Mouse (Mus musculus) stomach, embryonic 16.5 days (tissue): Measurements from ENCODE around the gene Irf2bp1. TPM values are rescaled to one million over a fixed set of nuclear protein-coding genes. Genes with fewer than 3 reads are reported as not detected.

ENCODE experiments used
- ATAC-seq: fragments of 200-750 bp; cut with Nextera tagmentation; 2 replicates; pipeline ENCODE4 v1.8.0; 2017; ENCODE audit warnings: moderate number of reproducible peaks, moderate TSS enrichment; ENCODE audit not compliant: insufficient read depth, low FRiP score
- H3K27ac ChIP-seq: fragments of 300-500 bp; sonication (generic); 2 replicates; pipeline ENCODE4 v1.5.1; 2014; ENCODE audit warnings: low read length
- H3K27me3 ChIP-seq: fragments of 300-500 bp; sonication (generic); 2 replicates; pipeline ENCODE4 v1.6.1; 2014; ENCODE audit warnings: low read length, control low read depth, mixed read lengths; ENCODE audit not compliant: control insufficient read depth, insufficient read depth
- H3K36me3 ChIP-seq: fragments of 300-500 bp; sonication (generic); 2 replicates; pipeline ENCODE4 v1.6.1; 2014; ENCODE audit warnings: low read length; ENCODE audit not compliant: control insufficient read depth, insufficient read depth
- H3K4me1 ChIP-seq: fragments of 300-500 bp; sonication (generic); 2 replicates; pipeline ENCODE4 v1.6.1; 2014; ENCODE audit warnings: low read length, control low read depth, mixed read lengths; ENCODE audit not compliant: control insufficient read depth, insufficient read depth
- H3K4me2 ChIP-seq: fragments of 300-500 bp; sonication (generic); 2 replicates; pipeline ENCODE4 v1.6.1; 2014; ENCODE audit warnings: low read depth, low read length, mixed read lengths
- H3K4me3 ChIP-seq: fragments of 300-500 bp; sonication (generic); replicated peaks from 2 replicates; pipeline ENCODE4 v1.5.1; 2014; ENCODE audit warnings: mild to moderate bottlenecking, low read length
- H3K9ac ChIP-seq: fragments of 300-500 bp; sonication (generic); 2 replicates; pipeline ENCODE4 v1.6.1; 2014; ENCODE audit warnings: low read length
- H3K9me3 ChIP-seq: fragments of 300-500 bp; sonication (generic); replicated peaks from 2 replicates; pipeline ENCODE4 v1.6.1; 2016; ENCODE audit warnings: low read length, control low read depth; ENCODE audit not compliant: control insufficient read depth
- WGBS: fragments of 180-500 bp; shearing (Covaris S2); extraction: QIAGEN DNeasy Blood & Tissue Kit; methylation state at CpG from one replicate; pipeline ENCODE4 v1.1.7; 2014; 5-methylcytosine and 5-hydroxymethylcytosine counted together
- polyA plus RNA-seq: library from polyadenylated mRNA; unstranded; fragments of >200 nt; fragmentation: Nextera tagmentation; extraction: Ambion mirVana; gene quantifications from 2 replicates; pipeline ENCODE4 v1.2.1, GENCODE M21; 2015

Gene Irf2bp1
- polyA plus RNA-seq, 1 experiment from 2014 or later, result 14.3 TPM

- Histone ChIP-seq H3K9me3 (no peaks in the 10 kb centered on the region), H3K27me3 (no peaks in the 10 kb centered on the region), H3K27ac (no peak overlapping the region), H3K4me3 (no peak overlapping the region), H3K4me1 (peaks cover 18% of the 10 kb centered on the region), H3K4me2 (no peak overlapping the region), H3K36me3 (peaks cover 26% of the 10 kb centered on the region), H3K9ac (no peak overlapping the region)
- peak; percentile 12; the same call in 1 of the 2 replicates for ATAC-seq
- 61% methylated on average over 6 of the region's 6 CpGs for WGBS
Observed at GRCm38 (mm10) chr7:19029084-19029653, 25.3 kb downstream of the Irf2bp1 start.

- H3K36me3 ChIP-seq, result peaks cover 38% of the 10 kb centered on the region
- no peak overlapping the region for H3K4me2 ChIP-seq
- H3K9ac ChIP-seq, result no peak overlapping the region
- ATAC-seq, result no peak
- no peak overlapping the region for H3K4me3 ChIP-seq
- H3K27me3 ChIP-seq, result no peaks in the 10 kb centered on the region
- H3K9me3 ChIP-seq, result no peaks in the 10 kb centered on the region
- no peak overlapping the region for H3K27ac ChIP-seq
- 83% methylated on average over 4 of the region's 4 CpGs for WGBS
- peaks cover 2% of the 10 kb centered on the region; the same call in 1 of the 2 replicates for H3K4me1 ChIP-seq
Observed at GRCm38 (mm10) chr7:19031641-19032040, 27.8 kb downstream of the Irf2bp1 start.

GRCm38 (mm10) chr7:19044616-19045015 lies 40.8 kb downstream of the Irf2bp1 start:
- Histone ChIP-seq H3K36me3 (peaks cover 35% of the 10 kb centered on the region), H3K9me3 (no peaks in the 10 kb centered on the region), H3K9ac (no peak overlapping the region), H3K4me2 (no peak overlapping the region), H3K27ac (no peak overlapping the region), H3K4me1 (no peaks in the 10 kb centered on the region), H3K4me3 (no peak overlapping the region), H3K27me3 (no peaks in the 10 kb centered on the region)
- no peak for ATAC-seq
- 94% methylated on average over 6 of the region's 6 CpGs for WGBS

- Histone ChIP-seq H3K9ac (no peak overlapping the region), H3K27me3 (no peaks in the 10 kb centered on the region), H3K4me3 (no peak overlapping the region), H3K4me2 (no peak overlapping the region), H3K27ac (no peak overlapping the region), H3K9me3 (no peaks in the 10 kb centered on the region), H3K36me3 (peaks cover 35% of the 10 kb centered on the region), H3K4me1 (no peaks in the 10 kb centered on the region)
- ATAC-seq, result no peak
- 91% methylated on average over 11 of the region's 11 CpGs for WGBS
Observed at GRCm38 (mm10) chr7:19046286-19047069, 42.6 kb downstream of the Irf2bp1 start.

GRCm38 (mm10) chr7:19048006-19048527 lies 44.2 kb downstream of the Irf2bp1 start:
- no peaks in the 10 kb centered on the region for H3K4me1 ChIP-seq
- H3K4me2 ChIP-seq, result no peak overlapping the region
- H3K27ac ChIP-seq, result no peak overlapping the region
- H3K9me3 ChIP-seq, result no peaks in the 10 kb centered on the region
- 85% methylated on average over 14 of the region's 14 CpGs for whole genome bisulfite sequencing
- ATAC-seq, result no peak
- no peak overlapping the region for H3K9ac ChIP-seq
- H3K4me3 ChIP-seq, result no peak overlapping the region
- H3K27me3 ChIP-seq, result no peaks in the 10 kb centered on the region
- peaks cover 40% of the 10 kb centered on the region for H3K36me3 ChIP-seq

GRCm38 (mm10) chr7:19049252-19049651 lies 45.4 kb downstream of the Irf2bp1 start:
- Histone ChIP-seq H3K4me3 (no peak overlapping the region), H3K4me2 (no peak overlapping the region), H3K27ac (no peak overlapping the region), H3K9me3 (no peaks in the 10 kb centered on the region), H3K27me3 (no peaks in the 10 kb centered on the region), H3K4me1 (0 out of 2 replicates have a peak, but pooled peaks cover under 1% of the 10 kb centered on the region), H3K36me3 (peaks cover 34% of the 10 kb centered on the region), H3K9ac (no peak overlapping the region)
- WGBS, result 85% methylated on average over 5 of the region's 5 CpGs
- ATAC-seq, result no peak

- no peak overlapping the region for H3K4me2 ChIP-seq
- no peak overlapping the region for H3K27ac ChIP-seq
- H3K9me3 ChIP-seq, result no peaks in the 10 kb centered on the region
- 88% methylated on average over 8 of the region's 8 CpGs for WGBS
- no peaks in the 10 kb centered on the region for H3K27me3 ChIP-seq
- no peak for ATAC-seq
- H3K4me3 ChIP-seq, result no peak overlapping the region
- 0 out of 2 replicates have a peak, but pooled peaks cover 4% of the 10 kb centered on the region for H3K4me1 ChIP-seq
- H3K36me3 ChIP-seq, result peaks cover 34% of the 10 kb centered on the region
- H3K9ac ChIP-seq, result 0 out of 2 replicates have a peak overlapping the region, but pooled peaks have one; percentile 19
Observed at GRCm38 (mm10) chr7:19050172-19050571, 46.3 kb downstream of the Irf2bp1 start.

- no peaks in the 10 kb centered on the region for H3K9me3 ChIP-seq
- H3K4me1 ChIP-seq, result 0 out of 2 replicates have a peak, but pooled peaks cover 4% of the 10 kb centered on the region
- no peak overlapping the region for H3K4me3 ChIP-seq
- peaks cover 30% of the 10 kb centered on the region for H3K36me3 ChIP-seq
- no peak overlapping the region for H3K4me2 ChIP-seq
- H3K27ac ChIP-seq, result no peak overlapping the region
- no peaks in the 10 kb centered on the region for H3K27me3 ChIP-seq
- no peak for ATAC-seq
- H3K9ac ChIP-seq, result no peak overlapping the region
- WGBS, result 70% methylated on average over 4 of the region's 4 CpGs
Observed at GRCm38 (mm10) chr7:19051161-19051560, 47.3 kb downstream of the Irf2bp1 start.
